ENCODE assay signal across 17 mouse cellular contexts in genomic region chr5:90703653-90704052, GRCm38 (mm10). TPM values are rescaled to one million over a fixed set of nuclear protein-coding genes. Genes with fewer than 3 reads are reported as not detected.
"Had no signal": no experiment of that assay in that cellular context is flagged by ENCODE, and none has a peak within 500 bp of the region (broad histone marks: within the 10 kb centered on the region; RNA-seq: fewer than 3 reads in every experiment).

No protein-coding gene starts in this region.

- H3K9me3 ChIP-seq: limb, embryonic 15.5 days; liver, embryonic 13.5 days; lung, embryonic 15.5 days; megakaryocyte, embryonic 14.5 days; midbrain, embryonic 12.5 days; neural tube, embryonic 15.5 days had no signal

- H3K9ac ChIP-seq: limb, embryonic 15.5 days; liver, embryonic 13.5 days; liver, postnatal 0 days; lung, embryonic 15.5 days; midbrain, embryonic 12.5 days; neural tube, embryonic 15.5 days had no signal

- DNase-seq: kidney, postnatal 25 days; liver, embryonic 13.5 days; liver, postnatal 0 days; lung, postnatal 14 days; right cerebral cortex, postnatal 4 days; spleen, adult 18-20 months; thymus, adult 18-20 months; thymus, postnatal 14 days had no signal

- H3K36me3 ChIP-seq: limb, embryonic 15.5 days; liver, embryonic 13.5 days; lung, embryonic 15.5 days; midbrain, embryonic 12.5 days; neural tube, embryonic 15.5 days had no signal

- ATAC-seq: liver, postnatal 0 days; midbrain, embryonic 16.5 days had no signal

- H3K27ac ChIP-seq: limb, embryonic 15.5 days; liver, embryonic 13.5 days; lung, embryonic 15.5 days; macrophage; midbrain, embryonic 12.5 days; neural tube, embryonic 15.5 days had no signal

- H3K4me3 ChIP-seq: limb, embryonic 15.5 days; liver, embryonic 13.5 days; lung, embryonic 15.5 days; megakaryocyte, embryonic 14.5 days; midbrain, embryonic 12.5 days; neural tube, embryonic 15.5 days had no signal

- H3K27me3 ChIP-seq: limb, embryonic 15.5 days; liver, embryonic 13.5 days; lung, embryonic 15.5 days; megakaryocyte, embryonic 14.5 days; midbrain, embryonic 12.5 days; neural tube, embryonic 15.5 days had no signal

- H3K4me1 ChIP-seq: lung, embryonic 15.5 days; midbrain, embryonic 12.5 days; neural tube, embryonic 15.5 days had no signal

- H3K4me2 ChIP-seq: limb, embryonic 15.5 days; liver, embryonic 13.5 days; lung, embryonic 15.5 days; midbrain, embryonic 12.5 days; neural tube, embryonic 15.5 days had no signal

RNA-seq across cellular contexts. Expression of gene Cxcl5, which starts 55.5 kb away (rescaled TPM):
- total RNA-seq: left cerebral cortex, postnatal 25 days had no signal
- polyA plus RNA-seq: kidney, embryonic 16.5 days; lung, embryonic 15.5 days; midbrain, embryonic 12.5 days had no signal
